Mouse (Mus musculus) naive thymus-derived CD4-positive, alpha-beta T cell, adult 5 months (primary cell): ENCODE data around the gene Alkal2. TPM values are rescaled to one million over a fixed set of nuclear protein-coding genes. Genes with fewer than 3 reads are reported as not detected.

ENCODE experiments used
- polyA plus RNA-seq: library from polyadenylated mRNA; unstranded; fragments of 100-300 nt; shearing (Covaris generic); gene quantifications from one replicate; pipeline ENCODE4 v1.2.1, GENCODE M21; 2017

Gene Alkal2
- not detected for polyA plus RNA-seq

DNA sequence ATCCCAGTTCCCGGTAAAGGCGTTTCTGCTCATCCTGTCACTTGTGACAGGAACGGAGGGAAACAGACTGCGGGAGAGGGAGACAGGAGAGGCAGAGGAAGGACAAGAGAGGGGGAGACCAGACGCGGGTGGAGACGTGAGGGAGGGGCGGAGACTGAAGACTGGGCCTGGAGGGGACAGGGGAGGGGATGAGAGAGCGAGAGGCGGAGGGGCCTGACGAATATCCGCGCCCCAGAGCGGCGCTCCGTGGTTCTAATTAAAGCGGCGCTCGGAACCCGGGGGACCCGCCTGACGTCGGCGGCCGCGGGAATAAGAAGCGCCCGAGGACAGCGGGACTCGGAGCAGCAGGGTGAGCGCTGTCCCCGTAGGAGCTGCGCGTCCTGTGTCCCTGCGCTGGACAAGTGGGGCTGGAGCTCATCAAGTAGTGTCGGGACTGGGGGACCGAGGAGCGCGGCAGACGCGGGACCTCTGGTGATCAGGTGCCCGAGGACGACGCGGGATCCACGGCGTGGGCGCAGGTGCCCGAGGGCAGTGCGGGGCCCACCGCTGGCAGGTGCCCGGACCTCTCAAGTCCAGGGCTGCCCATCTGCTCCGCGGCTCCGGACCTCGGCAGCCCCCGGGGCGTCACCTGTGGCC lies at the start of gene Alkal2:
Gene Alkal2 (plus strand): TSS at position 337 of the 636 bp plus-strand sequence.

DNA sequence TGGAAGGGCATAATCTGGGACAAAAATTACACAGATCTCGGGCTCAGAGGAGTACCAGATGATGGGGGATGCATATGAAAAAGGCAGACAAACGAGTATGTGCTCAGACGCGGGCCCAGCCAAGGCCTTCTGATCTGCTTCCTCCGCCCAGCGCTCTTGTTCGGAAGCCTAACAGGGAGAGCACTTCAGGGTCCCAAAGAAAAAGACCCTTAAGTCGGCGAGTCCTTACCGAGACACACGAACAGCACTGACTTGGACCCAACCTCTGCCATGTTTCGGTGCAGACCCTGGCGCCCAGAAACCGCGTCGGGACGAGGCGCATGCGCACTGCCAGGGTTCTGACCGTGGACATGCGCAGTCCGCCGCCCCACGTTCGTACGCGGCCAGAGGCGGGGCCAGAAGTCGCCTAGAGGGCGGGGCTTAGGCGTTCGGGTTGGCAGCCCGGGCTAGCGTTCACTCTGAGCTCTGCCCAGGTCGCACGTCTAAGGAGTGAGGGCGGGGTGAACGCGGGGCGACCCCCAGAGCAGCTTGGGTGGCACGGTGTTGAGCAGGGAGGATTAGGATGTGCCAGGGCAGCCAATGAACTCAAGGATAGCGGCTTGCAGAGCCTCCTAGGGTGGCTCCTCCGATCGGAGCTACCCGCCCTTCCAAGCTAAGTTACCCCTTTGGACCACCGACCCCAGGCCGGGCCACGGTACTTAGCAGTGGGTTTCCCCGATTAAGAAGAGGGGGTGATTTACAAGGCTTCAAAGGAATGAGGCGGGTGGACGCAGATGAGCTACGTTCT lies 27.3 kb downstream of the Alkal2 start, which contains the start of the genes Acp1 and Sh3yl1:
Gene Acp1 (minus strand): TSS at position 329 of the 787 bp plus-strand sequence.
Gene Sh3yl1 (plus strand): TSS at position 408 of the 787 bp plus-strand sequence.

Other genes with a start within 250 kb of the Alkal2 start
- 32.4 TPM for gene Acp1, start 27.3 kb downstream of the Alkal2 start, polyA plus RNA-seq
- gene Sh3yl1, start 27.3 kb downstream of the Alkal2 start, polyA plus RNA-seq: 1.7 TPM
- gene Fam110c, start 189.5 kb downstream of the Alkal2 start, polyA plus RNA-seq: not detected